Mouse (Mus musculus): Measurements from ENCODE around the gene Dlec1.

The Dlec1 gene

DNA sequence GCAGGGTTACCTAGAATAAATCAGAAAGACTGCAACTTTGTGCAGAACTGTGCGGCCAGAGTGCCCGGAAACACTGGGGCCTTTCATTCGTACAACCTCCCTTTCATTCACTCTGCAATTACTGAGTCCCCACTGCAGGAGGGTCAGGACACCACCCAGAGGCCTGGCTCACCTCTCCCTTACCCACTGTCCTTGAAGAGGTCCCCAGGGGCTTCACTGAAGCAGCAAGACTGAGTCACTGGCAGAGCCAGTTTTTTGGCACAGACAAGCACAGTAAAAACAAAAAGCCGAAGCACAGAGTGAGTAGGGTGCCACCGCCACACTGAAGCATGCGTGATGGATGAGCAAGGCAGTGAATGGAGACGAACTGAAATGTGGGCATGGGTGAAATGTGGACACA, 12.8 kb upstream of the Dlec1 start:
- peak; percentile 27 for DNase-seq (ENCODE audit: low read depth, low spot score)

- no peak for DNase-seq (ENCODE audit: low read depth, low spot score)
Observed at GRCm38 (mm10) chr9:119090462-119090861, 11.8 kb upstream of the Dlec1 start.

GRCm38 (mm10) chr9:119091581-119092310, 10.5 kb upstream of the Dlec1 start:
- DNase-seq (ENCODE audit: low read depth, low spot score) = no peak

- DNase-seq (ENCODE audit: low read depth, low spot score) = peak; percentile 63
Observed at GRCm38 (mm10) chr9:119092473-119093418, 9.5 kb upstream of the Dlec1 start.

- peak; percentile 68 for DNase-seq (ENCODE audit: low read depth, low spot score)
Observed at GRCm38 (mm10) chr9:119093419-119094295, 8.6 kb upstream of the Dlec1 start, which contains the start of gene Plcd1. Plcd1 (minus strand) TSS chr9:119093502.

- DNase-seq (ENCODE audit: low read depth, low spot score) = peak; percentile 28
Observed at GRCm38 (mm10) chr9:119094462-119095109, 7.7 kb upstream of the Dlec1 start.

- DNase-seq (ENCODE audit: low read depth, low spot score) = peak; percentile 68
Observed at GRCm38 (mm10) chr9:119100177-119100898, 1.9 kb upstream of the Dlec1 start.

DNA sequence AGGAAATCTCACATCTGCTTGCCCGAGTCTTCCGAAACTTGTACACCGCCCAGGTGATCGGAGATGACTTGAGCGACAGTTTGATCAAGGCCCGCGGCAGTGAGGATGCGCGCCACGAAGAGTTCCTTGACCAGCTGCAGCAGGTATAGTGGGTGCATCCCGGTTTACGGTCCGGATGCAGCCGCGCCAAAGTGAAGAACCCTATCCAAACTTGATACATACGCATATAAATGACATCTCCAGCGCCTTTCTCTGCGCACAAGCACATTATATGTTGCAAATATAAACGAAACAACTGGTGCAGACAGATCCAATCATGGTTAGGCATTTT, 470 bp downstream of the Dlec1 start:
- DNase-seq (ENCODE audit: low read depth, low spot score) = no peak

DNA sequence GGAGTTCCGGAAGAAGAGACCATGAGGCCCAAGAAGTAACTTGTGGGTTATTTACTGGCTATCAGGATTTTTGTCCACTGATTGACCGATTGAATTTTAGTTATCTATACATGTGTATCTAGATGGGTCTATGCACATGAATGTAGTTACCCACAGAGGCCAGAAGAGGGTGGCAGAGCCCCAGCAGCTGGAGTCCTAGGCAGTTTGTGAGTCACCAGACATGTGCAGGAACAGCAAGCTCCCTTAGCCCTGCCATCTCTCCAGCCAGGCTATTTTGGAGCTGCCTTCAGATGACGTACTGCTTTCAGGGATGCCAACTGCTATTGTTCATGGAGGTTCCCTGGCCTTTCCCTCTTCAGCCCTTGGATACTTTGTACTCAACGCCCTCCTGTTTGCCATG, 5.3 kb downstream of the Dlec1 start:
- DNase-seq (ENCODE audit: low read depth, low spot score) = peak; percentile 54

GRCm38 (mm10) chr9:119109685-119110353, 7.5 kb downstream of the Dlec1 start:
- DNase-seq (ENCODE audit: low read depth, low spot score) = no peak

- DNase-seq (ENCODE audit: low read depth, low spot score) = no peak
Observed at GRCm38 (mm10) chr9:119110640-119111039, 8.4 kb downstream of the Dlec1 start.

- no peak for DNase-seq (ENCODE audit: low read depth, low spot score)
Observed at GRCm38 (mm10) chr9:119114911-119115310, 12.6 kb downstream of the Dlec1 start.

- DNase-seq (ENCODE audit: low read depth, low spot score) = no peak
Observed at GRCm38 (mm10) chr9:119119409-119120167, 17.3 kb downstream of the Dlec1 start.

- DNase-seq (ENCODE audit: low read depth, low spot score) = no peak
Observed at GRCm38 (mm10) chr9:119120168-119120560, 17.9 kb downstream of the Dlec1 start.

GRCm38 (mm10) chr9:119122596-119123369, 20.5 kb downstream of the Dlec1 start:
- no peak for DNase-seq (ENCODE audit: low read depth, low spot score)

GRCm38 (mm10) chr9:119128436-119129181, 26.3 kb downstream of the Dlec1 start:
- DNase-seq (ENCODE audit: low read depth, low spot score) = peak; percentile 8

DNA sequence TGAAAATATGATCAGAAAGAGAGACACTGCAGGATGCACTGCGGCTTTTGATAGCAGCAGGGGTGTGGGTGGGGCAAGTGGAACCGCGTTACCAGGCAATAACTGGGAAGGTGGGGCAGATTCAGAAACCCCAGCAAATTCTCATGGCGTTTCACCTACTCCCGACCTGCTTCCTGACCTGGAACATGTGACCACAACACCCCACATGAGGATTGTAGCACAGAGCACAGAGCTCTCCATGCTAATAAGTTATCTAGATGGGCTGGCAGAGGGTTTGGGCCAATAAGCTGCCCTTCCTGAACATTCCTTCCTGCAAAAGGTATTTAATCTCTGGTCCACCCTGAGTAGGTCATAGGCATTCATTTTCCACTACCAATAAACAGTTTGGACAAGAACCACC, 28.4 kb downstream of the Dlec1 start:
- DNase-seq (ENCODE audit: low read depth, low spot score) = peak; percentile 6

DNA sequence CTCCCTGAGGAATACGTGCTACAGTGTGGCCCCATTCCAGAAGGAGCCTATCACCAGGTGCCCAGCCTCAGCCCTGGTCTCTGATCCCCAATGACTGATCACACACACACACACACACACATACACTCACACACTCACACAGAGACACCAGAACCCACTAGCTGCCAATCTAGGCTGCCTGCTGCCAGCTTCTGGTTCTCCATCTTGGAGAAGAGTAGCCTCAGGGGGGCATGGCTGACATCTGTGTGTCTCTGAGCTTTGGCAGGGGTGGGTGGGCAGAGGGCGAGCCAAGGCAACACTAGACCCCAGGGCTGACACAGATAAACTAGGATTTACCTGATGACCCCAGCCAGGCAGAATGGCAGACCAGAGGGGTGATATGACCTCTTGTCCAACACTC, 36.6 kb downstream of the Dlec1 start:
- DNase-seq (ENCODE audit: low read depth, low spot score) = no peak

Data from brain, adult 2 months (tissue).